Mouse (Mus musculus) erythroblast, embryonic 14.5 days (primary cell): ENCODE results near the gene Rbfox1.

Experiments
- GATA1 ChIP-seq: IDR thresholded peaks from 2 replicates; pipeline ENCODE4 v1.6.1; 2012; ENCODE audit warnings: low read length, inconsistent platforms, mixed read lengths
- TAL1 ChIP-seq: IDR thresholded peaks from 3 replicates; pipeline ENCODE4 v1.6.1; 2012; ENCODE audit warnings: low read length, inconsistent platforms, mixed read lengths

DNA sequence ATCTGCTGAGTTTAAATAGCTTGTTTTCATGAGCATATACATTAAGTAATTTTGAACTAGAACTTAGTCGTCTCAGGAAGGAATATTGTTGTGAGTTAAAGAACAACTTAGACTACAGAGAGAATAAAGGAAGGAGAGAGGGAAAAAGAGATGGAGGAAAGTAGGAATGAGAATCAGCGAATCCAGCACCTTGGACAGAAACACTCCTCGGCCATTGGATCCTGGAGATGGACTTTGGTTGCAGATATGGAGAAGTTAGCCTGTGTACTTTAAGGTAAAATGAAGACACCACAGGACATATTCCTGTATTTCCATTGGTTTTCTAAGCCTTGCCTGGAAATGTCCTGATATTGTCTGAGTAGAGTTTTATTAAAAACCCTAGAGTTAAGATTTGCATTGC, 1045.6 kb downstream of the Rbfox1 start:
- no peak for TF ChIP-seq GATA1
- TF ChIP-seq TAL1 = no peak
